Mouse (Mus musculus) forebrain, embryonic 16.5 days (tissue): ENCODE results near the gene Acpp. TPM values are rescaled to one million over a fixed set of nuclear protein-coding genes. Genes with fewer than 3 reads are reported as not detected.

ENCODE experiments used
- ATAC-seq: fragments of 200-750 bp; cut with Nextera tagmentation; 2 replicates; pipeline ENCODE4 v1.8.0; 2017; ENCODE audit warnings: mild to moderate bottlenecking, moderate library complexity
- H3K27ac ChIP-seq: fragments of 300-500 bp; sonication (generic); 2 replicates; pipeline ENCODE4 v1.5.1; 2014; ENCODE audit warnings: low read length, control low read depth
- H3K27me3 ChIP-seq: fragments of 300-500 bp; sonication (generic); replicated peaks from 2 replicates; pipeline ENCODE4 v1.6.1; 2014; ENCODE audit warnings: low read length; ENCODE audit not compliant: control insufficient read depth, insufficient read depth
- H3K36me3 ChIP-seq: fragments of 300-500 bp; sonication (generic); 2 replicates; pipeline ENCODE4 v1.6.1; 2014; ENCODE audit not compliant: control insufficient read depth, insufficient read depth
- H3K4me1 ChIP-seq: fragments of 300-500 bp; sonication (generic); replicated peaks from 2 replicates; pipeline ENCODE4 v1.6.1; 2014; ENCODE audit warnings: low read length; ENCODE audit not compliant: control insufficient read depth, insufficient read depth
- H3K4me2 ChIP-seq: fragments of 300-500 bp; sonication (generic); 2 replicates; pipeline ENCODE4 v1.6.1; 2014; ENCODE audit warnings: mild to moderate bottlenecking, low read length, control low read depth
- H3K4me3 ChIP-seq: fragments of 300-500 bp; sonication (generic); replicated peaks from 2 replicates; pipeline ENCODE4 v1.5.1; 2014; ENCODE audit warnings: mild to moderate bottlenecking, low read length, control low read depth
- H3K9ac ChIP-seq: fragments of 300-500 bp; sonication (generic); replicated peaks from 2 replicates; pipeline ENCODE4 v1.6.1; 2014; ENCODE audit warnings: low read depth, low read length, control low read depth
- H3K9me3 ChIP-seq: fragments of 300-500 bp; sonication (generic); 2 replicates; pipeline ENCODE4 v1.6.1; 2016; ENCODE audit warnings: low read length; ENCODE audit not compliant: control insufficient read depth
- WGBS: fragments of 180-500 bp; shearing (Covaris S2); extraction: QIAGEN DNeasy Blood & Tissue Kit; methylation state at CpG from one replicate; pipeline ENCODE4 v1.1.7; 2014; 5-methylcytosine and 5-hydroxymethylcytosine counted together
- polyA plus RNA-seq: library from polyadenylated mRNA; unstranded; fragments of >200 nt; fragmentation: Nextera tagmentation; extraction: Ambion mirVana; gene quantifications from 2 replicates; pipeline ENCODE4 v1.2.1, GENCODE M21; 2015

Acpp gene
- polyA plus RNA-seq, 1 experiment from 2014 or later = 0.28 TPM

DNA sequence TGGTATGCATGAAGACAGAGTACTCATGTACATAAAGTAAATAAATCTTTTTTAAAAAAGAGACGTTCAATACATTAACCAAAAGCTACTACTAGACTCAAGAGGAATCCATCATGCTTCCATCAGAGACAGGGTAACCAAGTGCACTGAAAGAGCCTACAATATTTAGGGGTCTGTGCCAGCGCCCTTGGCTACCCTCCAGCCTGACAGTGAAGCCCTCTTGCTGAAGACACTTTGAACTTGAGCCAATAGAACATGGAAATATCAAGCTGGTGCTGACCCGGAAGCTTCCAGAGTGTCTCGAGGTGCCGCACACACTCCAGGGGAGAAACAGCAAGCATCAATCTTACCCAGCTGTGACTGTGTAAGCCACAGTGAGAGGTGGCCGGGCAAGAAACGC lies 97.4 kb downstream of the Acpp start:
- peaks cover 5% of the 10 kb centered on the region for H3K36me3 ChIP-seq
- no peak for ATAC-seq
- H3K4me1 ChIP-seq = peaks cover 11% of the 10 kb centered on the region
- H3K9me3 ChIP-seq = no peaks in the 10 kb centered on the region
- H3K27me3 ChIP-seq = no peaks in the 10 kb centered on the region
- no peak overlapping the region for H3K4me2 ChIP-seq
- WGBS = 91% methylated on average over 7 of the region's 7 CpGs
- H3K9ac ChIP-seq = no peak overlapping the region
- no peak overlapping the region for H3K4me3 ChIP-seq
- no peak overlapping the region for H3K27ac ChIP-seq

DNA sequence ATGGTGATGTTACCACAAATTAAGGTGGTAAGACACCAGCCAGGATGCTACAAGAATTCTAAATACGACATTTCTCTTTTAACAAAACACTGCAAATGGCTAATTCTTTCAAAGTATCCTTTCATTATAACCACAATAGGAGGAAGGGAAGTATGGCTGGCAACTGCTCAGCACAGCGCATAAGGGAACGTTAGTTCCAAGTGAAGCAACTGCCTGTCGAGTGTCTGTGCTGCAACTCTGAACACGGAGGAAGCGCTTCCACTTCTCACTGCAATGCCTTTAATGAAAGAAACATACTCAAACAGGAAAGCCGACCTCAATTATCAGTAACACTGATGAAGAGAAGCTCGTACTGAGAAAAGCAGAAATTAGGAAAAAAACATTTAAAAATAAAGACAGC lies 98.5 kb downstream of the Acpp start:
- no peak for ATAC-seq
- Histone ChIP-seq H3K36me3 (peaks cover 5% of the 10 kb centered on the region), H3K4me2 (no peak overlapping the region), H3K27me3 (no peaks in the 10 kb centered on the region), H3K4me1 (peaks cover 12% of the 10 kb centered on the region), H3K4me3 (no peak overlapping the region), H3K9me3 (no peaks in the 10 kb centered on the region), H3K9ac (no peak overlapping the region), H3K27ac (no peak overlapping the region)
- WGBS = 87% methylated on average over 8 of the region's 8 CpGs

Other genes starting within 250 kb of the Acpp start
- 0.43 and 0.56 TPM in 2 replicates for gene Ackr4, start 210.8 kb downstream of the Acpp start, polyA plus RNA-seq
- gene Dnajc13, start 74.8 kb downstream of the Acpp start, polyA plus RNA-seq = 17.9 and 22.8 TPM in 2 replicates
- 20.7 and 21.7 TPM in 2 replicates for gene Cpne4, start 209.5 kb upstream of the Acpp start, polyA plus RNA-seq